Mouse (Mus musculus): ENCODE data around the gene Gm45213. TPM values are rescaled to one million over a fixed set of nuclear protein-coding genes. Genes with fewer than 3 reads are reported as not detected.

The Gm45213 gene
- total RNA-seq (2021): not detected
- long read RNA-seq, experiment 1: 0 reads
- long read RNA-seq, experiment 2: 0 reads

GRCm38 (mm10) chr7:66043552-66044459, at the start of gene Gm45213:
TSS of gene Gm45213 (plus strand) at chr7:66043602.
- DNase-seq (ENCODE audit: low spot score in 2 of 2): no peak

- DNase-seq (ENCODE audit: low spot score in 2 of 2): peak in 1 of 2 experiments; percentile 49
Observed at GRCm38 (mm10) chr7:66001035-66001754, 42.2 kb upstream of the Gm45213 start.

GRCm38 (mm10) chr7:66001797-66002196, 41.6 kb upstream of the Gm45213 start:
- no peak for DNase-seq (ENCODE audit: low spot score in 2 of 2)

- DNase-seq (ENCODE audit: low spot score in 2 of 2): no peak
Observed at GRCm38 (mm10) chr7:66003447-66003846, 40.0 kb upstream of the Gm45213 start.

- no peak for DNase-seq (ENCODE audit: low spot score in 2 of 2)
Observed at GRCm38 (mm10) chr7:66003865-66004638, 39.4 kb upstream of the Gm45213 start.

GRCm38 (mm10) chr7:66005066-66005465, 38.3 kb upstream of the Gm45213 start:
- DNase-seq (ENCODE audit: low spot score in 2 of 2): no peak

GRCm38 (mm10) chr7:66008161-66008891, 35.1 kb upstream of the Gm45213 start:
- no peak for DNase-seq (ENCODE audit: low spot score in 2 of 2)

GRCm38 (mm10) chr7:66008892-66009273, 34.5 kb upstream of the Gm45213 start:
- DNase-seq (ENCODE audit: low spot score in 2 of 2): peak in 1 of 2 experiments; percentile 37

GRCm38 (mm10) chr7:66010518-66010917, 32.9 kb upstream of the Gm45213 start:
- DNase-seq (ENCODE audit: low spot score in 2 of 2): no peak

GRCm38 (mm10) chr7:66027747-66028146, 15.7 kb upstream of the Gm45213 start:
- no peak for DNase-seq (ENCODE audit: low spot score in 2 of 2)

GRCm38 (mm10) chr7:66028766-66029512, 14.5 kb upstream of the Gm45213 start:
- no peak for DNase-seq (ENCODE audit: low spot score in 2 of 2)

GRCm38 (mm10) chr7:66036809-66037208, 6.6 kb upstream of the Gm45213 start:
- no peak for DNase-seq (ENCODE audit: low spot score in 2 of 2)

- no peak for DNase-seq (ENCODE audit: low spot score in 2 of 2)
Observed at GRCm38 (mm10) chr7:66038261-66038660, 5.1 kb upstream of the Gm45213 start.

GRCm38 (mm10) chr7:66038730-66039129, 4.7 kb upstream of the Gm45213 start:
- no peak for DNase-seq (ENCODE audit: low spot score in 2 of 2)

- DNase-seq (ENCODE audit: low spot score in 2 of 2): no peak
Observed at GRCm38 (mm10) chr7:66040026-66040814, 3.2 kb upstream of the Gm45213 start.

- no peak for DNase-seq (ENCODE audit: low spot score in 2 of 2)
Observed at GRCm38 (mm10) chr7:66044617-66045016, 1.2 kb downstream of the Gm45213 start.

- no peak for DNase-seq (ENCODE audit: low spot score in 2 of 2)
Observed at GRCm38 (mm10) chr7:66046921-66047918, 3.8 kb downstream of the Gm45213 start.

- DNase-seq (ENCODE audit: low spot score in 2 of 2): no peak
Observed at GRCm38 (mm10) chr7:66047975-66048374, 4.6 kb downstream of the Gm45213 start.

Data from layer of hippocampus, postnatal 14 days (tissue).